9 mouse cellular contexts compared by ENCODE assay signal in genomic region chr11:94136656-94137055, GRCm38 (mm10).
DNase-seq lines count a peak whose midpoint lies in the region; ATAC-seq and TF ChIP-seq lines count a peak whose summit lies in the region.
"Had no signal": no experiment of that assay in that cellular context is flagged by ENCODE, and none has a peak within 500 bp of the region (broad histone marks: within the 10 kb centered on the region; RNA-seq: fewer than 3 reads in every experiment).

No protein-coding gene starts in this region.

- H3K9me3 ChIP-seq in kidney, embryonic 14.5 days (ENCODE audit: control insufficient read depth, low read length) = no peaks in the 10 kb centered on the region
- no peaks in the 10 kb centered on the region for H3K9me3 ChIP-seq in ES-Bruce4 (replicated peaks; ENCODE audit: control insufficient read depth, insufficient read depth, low read length, poor library complexity, severe bottlenecking)
- no peaks in the 10 kb centered on the region for H3K9me3 ChIP-seq in forebrain, embryonic 13.5 days (replicated peaks)

- no peak for TF ChIP-seq CTCF in kidney, adult 2 months (conservative IDR thresholded peaks at IDR 0.05; ENCODE audit: insufficient read depth, insufficient read length, low read depth, low read length)
- no peak for TF ChIP-seq CTCF in ES-Bruce4 (IDR thresholded peaks at IDR 0.05; ENCODE audit: low read depth, low read length)
- TF ChIP-seq CTCF in left cerebral cortex, adult 2 months (IDR thresholded peaks at IDR 0.05) = no peak

- no peaks in the 10 kb centered on the region for H3K27me3 ChIP-seq in kidney, adult 2 months (replicated peaks; ENCODE audit: control insufficient read depth, insufficient read depth, low read length)
- no peaks in the 10 kb centered on the region for H3K27me3 ChIP-seq in kidney, embryonic 14.5 days (ENCODE audit: control insufficient read depth, insufficient read depth, low read length)
- H3K27me3 ChIP-seq in ES-Bruce4 (ENCODE audit: control insufficient read depth, insufficient read depth, low read length, poor library complexity, severe bottlenecking) = no peaks in the 10 kb centered on the region
- no peaks in the 10 kb centered on the region for H3K27me3 ChIP-seq in forebrain, embryonic 13.5 days

- H3K27ac ChIP-seq in kidney, adult 2 months (ENCODE audit: insufficient read depth, low read depth, low read length) = peak overlapping the region; percentile 88
- H3K27ac ChIP-seq in kidney, embryonic 14.5 days (ENCODE audit: low read depth, low read length) = no peak overlapping the region
- peak overlapping the region; percentile 45; the same call in 1 of the 2 replicates for H3K27ac ChIP-seq in ES-Bruce4 (ENCODE audit: insufficient read depth, low read length)
- no peak overlapping the region for H3K27ac ChIP-seq in left cerebral cortex, adult 2 months
- no peak overlapping the region for H3K27ac ChIP-seq in forebrain, embryonic 13.5 days

- H3K4me3 ChIP-seq in kidney, adult 2 months (ENCODE audit: insufficient read depth, low read depth, low read length) = no peak overlapping the region
- no peak overlapping the region for H3K4me3 ChIP-seq in kidney, embryonic 14.5 days (ENCODE audit: low read length)
- no peak overlapping the region for H3K4me3 ChIP-seq in ES-Bruce4 (ENCODE audit: low read depth, low read length)
- H3K4me3 ChIP-seq in left cerebral cortex, adult 2 months = no peak overlapping the region
- H3K4me3 ChIP-seq in forebrain, embryonic 13.5 days = no peak overlapping the region

- H3K9ac ChIP-seq in kidney, embryonic 14.5 days (ENCODE audit: low read depth, low read length) = no peak overlapping the region
- H3K9ac ChIP-seq in ES-Bruce4 (ENCODE audit: low read depth, poor library complexity, severe bottlenecking) = no peak overlapping the region
- H3K9ac ChIP-seq in forebrain, embryonic 13.5 days = no peak overlapping the region

- H3K4me2 ChIP-seq in kidney, embryonic 14.5 days (replicated peaks; ENCODE audit: low read depth, low read length) = no peak overlapping the region
- H3K4me2 ChIP-seq in forebrain, embryonic 13.5 days = no peak overlapping the region

- no peak for ATAC-seq in kidney, embryonic 14.5 days (ENCODE audit: low FRiP score, low TSS enrichment)
- no peak for ATAC-seq in forebrain, embryonic 13.5 days

- intact Hi-C loops in heart, postnatal 36 days (cut with DNase I) = no loop called here
- intact Hi-C loops in left cerebral cortex, adult 2 months (cut with DNase I) = no loop called here

- DNase-seq in kidney, adult 2 months = peak; percentile 79
- DNase-seq in adrenal gland, postnatal 36 days = peak; percentile 65 to 69
- peak; percentile 47 to 66 for DNase-seq in heart, postnatal 36 days
- no peak for DNase-seq in embryo, embryonic 11 days
- DNase-seq in left cerebral cortex, adult 2 months (ENCODE audit: extremely low spot score in 1 of 2, low spot score in 2 of 2) = no peak
- DNase-seq: thymus, adult 18-20 months had no signal

- 50% methylated on average over 7 of the region's 7 CpGs for WGBS in kidney, adult 2 months
- WGBS in kidney, embryonic 14.5 days = 35% methylated on average over 7 of the region's 7 CpGs
- 77% methylated on average over 7 of the region's 7 CpGs for WGBS in forebrain, embryonic 13.5 days

- H3K4me1 ChIP-seq in kidney, adult 2 months (ENCODE audit: control insufficient read depth, insufficient read depth, low read length) = peaks cover 55% of the 10 kb centered on the region
- H3K4me1 ChIP-seq in kidney, embryonic 14.5 days (ENCODE audit: control insufficient read depth, insufficient read depth, low read length) = peaks cover 26% of the 10 kb centered on the region
- H3K4me1 ChIP-seq in ES-Bruce4 (ENCODE audit: control insufficient read depth, insufficient read depth, low read length) = peaks cover 26% of the 10 kb centered on the region
- H3K4me1 ChIP-seq in forebrain, embryonic 13.5 days = peaks cover 38% of the 10 kb centered on the region

- no peak for TF ChIP-seq POLR2A in kidney, adult 2 months (IDR thresholded peaks at IDR 0.05; ENCODE audit: low read depth, low read length)
- no peak for TF ChIP-seq POLR2A in ES-Bruce4 (IDR thresholded peaks at IDR 0.05; ENCODE audit: insufficient read depth, low read length)

- TF ChIP-seq EP300 in ES-Bruce4 (IDR thresholded peaks at IDR 0.05; ENCODE audit: insufficient read depth, low read depth, low read length) = peak; percentile 33; the same call in 1 of the 2 replicates

- H3K36me3 ChIP-seq in kidney, adult 2 months (ENCODE audit: control insufficient read depth, insufficient read depth, low read length) = no peaks in the 10 kb centered on the region
- H3K36me3 ChIP-seq in kidney, embryonic 14.5 days (ENCODE audit: control insufficient read depth, insufficient read depth, low read length) = no peaks in the 10 kb centered on the region
- H3K36me3 ChIP-seq in ES-Bruce4 (ENCODE audit: control insufficient read depth, insufficient read depth, low read length, poor library complexity, severe bottlenecking) = no peaks in the 10 kb centered on the region
- no peaks in the 10 kb centered on the region for H3K36me3 ChIP-seq in forebrain, embryonic 13.5 days (ENCODE audit: poor library complexity, severe bottlenecking)

Comparison
In these comparisons a context has a peak if more than half of its experiments do, and no peak if none do; other contexts are left out.
1. H3K27ac ChIP-seq: peak in kidney, adult 2 months (single experiment) and ES-Bruce4 (single experiment); none in kidney, embryonic 14.5 days (single experiment), left cerebral cortex, adult 2 months (single experiment) and forebrain, embryonic 13.5 days (single experiment).
2. DNase-seq: peak in kidney, adult 2 months (single experiment), adrenal gland, postnatal 36 days (2 of 2) and heart, postnatal 36 days (2 of 2); none in embryo, embryonic 11 days (single experiment) and left cerebral cortex, adult 2 months (0 of 2).